Mouse (Mus musculus) brain, embryonic 18.5 days (tissue): ENCODE data around the gene Rngtt.
A peak's percentile ranks its signal among the peaks of the same experiment; 100 is the strongest.
"Not testable (repeated sequence)": the region's sequence is repeated elsewhere in the genome, so short reads cannot be mapped to it uniquely, and the experiment has no call there.

Source experiments
- DNase-seq: peaks from one replicate; pipeline ENCODE4 v3.0.0-alpha.2; 2012; ENCODE audit warnings: low read depth, low spot score

Rngtt gene

GRCm38 (mm10) chr4:33441864-33442263 lies 131.8 kb downstream of the Rngtt start:
- DNase-seq: no peak

- no peak for DNase-seq
These were observed 136.2 kb downstream of the Rngtt start for GRCm38 (mm10) chr4:33446265-33446664.

GRCm38 (mm10) chr4:33446881-33447280 lies 136.8 kb downstream of the Rngtt start:
- DNase-seq: no peak

GRCm38 (mm10) chr4:33450356-33450755 lies 140.2 kb downstream of the Rngtt start:
- DNase-seq: not testable (repeated sequence)

- no peak for DNase-seq
These were observed 149.7 kb downstream of the Rngtt start for GRCm38 (mm10) chr4:33459851-33460250.

- no peak for DNase-seq
These were observed 154.3 kb downstream of the Rngtt start for GRCm38 (mm10) chr4:33464432-33464831.

GRCm38 (mm10) chr4:33465871-33466270 lies 155.8 kb downstream of the Rngtt start:
- no peak for DNase-seq

- DNase-seq: no peak
These were observed 156.9 kb downstream of the Rngtt start for GRCm38 (mm10) chr4:33466970-33467399.

GRCm38 (mm10) chr4:33467627-33468026 lies 157.5 kb downstream of the Rngtt start:
- no peak for DNase-seq

GRCm38 (mm10) chr4:33468151-33468550 lies 158.0 kb downstream of the Rngtt start:
- DNase-seq: no peak

GRCm38 (mm10) chr4:33470671-33471302 lies 160.7 kb downstream of the Rngtt start:
- DNase-seq: no peak

- no peak for DNase-seq
These were observed 168.1 kb downstream of the Rngtt start for GRCm38 (mm10) chr4:33478011-33478785.

GRCm38 (mm10) chr4:33481721-33482120 lies 171.6 kb downstream of the Rngtt start:
- DNase-seq: no peak

GRCm38 (mm10) chr4:33486050-33486449 lies 175.9 kb downstream of the Rngtt start:
- DNase-seq: no peak

GRCm38 (mm10) chr4:33491108-33491507 lies 181.0 kb downstream of the Rngtt start:
- DNase-seq: no peak

GRCm38 (mm10) chr4:33494377-33494776 lies 184.3 kb downstream of the Rngtt start:
- no peak for DNase-seq

GRCm38 (mm10) chr4:33496985-33497384 lies 186.9 kb downstream of the Rngtt start:
- DNase-seq: no peak

- no peak for DNase-seq
These were observed 187.5 kb downstream of the Rngtt start for GRCm38 (mm10) chr4:33497657-33498056.

GRCm38 (mm10) chr4:33498160-33498874 lies 188.2 kb downstream of the Rngtt start:
- DNase-seq: peak; percentile 55

GRCm38 (mm10) chr4:33506638-33507037 lies 196.5 kb downstream of the Rngtt start:
- DNase-seq: no peak

- DNase-seq: no peak
These were observed 200.4 kb downstream of the Rngtt start for GRCm38 (mm10) chr4:33510544-33510943.

GRCm38 (mm10) chr4:33513421-33513820 lies 203.3 kb downstream of the Rngtt start:
- DNase-seq: no peak
